Comparison of ENCODE assay signal across 1 mouse cellular context in the genomic region with DNA sequence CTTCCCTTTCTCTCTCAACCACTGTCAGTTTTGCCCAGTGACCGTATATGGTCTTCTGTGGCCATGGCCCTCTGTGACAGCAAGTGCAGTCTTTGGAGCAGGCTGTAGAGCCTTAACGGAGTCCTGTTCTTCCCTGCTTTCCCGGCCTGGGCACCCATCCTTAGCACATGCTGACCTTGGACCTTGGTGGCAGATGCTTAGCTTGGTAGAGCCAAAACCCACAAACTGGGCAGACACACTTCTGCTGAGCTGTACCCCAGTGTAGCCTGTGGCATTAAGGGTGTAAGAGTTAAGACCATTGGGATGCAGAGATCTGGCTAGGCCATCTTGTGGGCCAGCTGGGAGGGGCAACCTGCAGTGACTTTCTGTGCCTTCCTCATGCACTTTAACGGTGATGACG.
TF ChIP-seq lines count a peak whose summit lies in the region.

No protein-coding gene starts in this region.

TF ChIP-seq in myocyte, 11 proteins besides CTCF, POLR2A, EP300 and RAD21:
- TF ChIP-seq TCF3 (IDR thresholded peaks at IDR 0.05; ENCODE audit: insufficient read length, low read depth) (no peak), E2F4 (IDR thresholded peaks at IDR 0.05; ENCODE audit: insufficient read depth) (no peak), POLR2AphosphoS2 (IDR thresholded peaks at IDR 0.05; ENCODE audit: insufficient read length, low read depth) (no peak), MYOG (IDR thresholded peaks at IDR 0.05; ENCODE audit: control insufficient read depth in 1 of 3, insufficient read depth in 1 of 3, insufficient read length in 2 of 3, low read depth in 2 of 3) (no peak), TCF12 (IDR thresholded peaks at IDR 0.05; ENCODE audit: insufficient read depth, poor library complexity, severe bottlenecking) (no peak), REST (IDR thresholded peaks at IDR 0.05; ENCODE audit: insufficient read depth, insufficient read length) (no peak), MYOD1 (IDR thresholded peaks at IDR 0.05; ENCODE audit: control insufficient read depth in 1 of 3, insufficient read length in 2 of 3, low read depth in 2 of 3) (no peak), MAX (IDR thresholded peaks at IDR 0.05; ENCODE audit: low read depth) (no peak), SRF (IDR thresholded peaks at IDR 0.05; ENCODE audit: control insufficient read depth, insufficient read length, low read depth) (no peak), CEBPB (IDR thresholded peaks at IDR 0.05; ENCODE audit: insufficient read depth, poor library complexity, severe bottlenecking) (no peak), USF1 (IDR thresholded peaks at IDR 0.05; ENCODE audit: low read depth) (no peak)
